Mouse (Mus musculus): ENCODE data around the gene Cpne1.

GRCm38 (mm10) chr2:156078421-156079182 lies 33.2 kb downstream of the Cpne1 start:
- TF ChIP-seq POLR2A (IDR thresholded peaks at IDR 0.05; ENCODE audit: low read depth, low read length) (no peak), CTCF (conservative IDR thresholded peaks at IDR 0.05 in 1 of 2, IDR thresholded peaks at IDR 0.05 in 1 of 2; ENCODE audit: low read depth in 2 of 2, low read length in 2 of 2) (no peak), USF1 (IDR thresholded peaks at IDR 0.05; ENCODE audit: low read depth, low read length) (no peak), MAX (IDR thresholded peaks at IDR 0.05; ENCODE audit: low read length) (no peak), SMC3 (IDR thresholded peaks at IDR 0.05; ENCODE audit: low read depth, low read length) (no peak), GABPA (IDR thresholded peaks at IDR 0.05; ENCODE audit: insufficient replicate concordance, low read depth, low read length) (no peak), CHD1 (IDR thresholded peaks at IDR 0.05; ENCODE audit: low read depth, low read length) (no peak), ZNF384 (IDR thresholded peaks at IDR 0.05; ENCODE audit: low read depth, low read length) (no peak), MAZ (IDR thresholded peaks at IDR 0.05; ENCODE audit: low read depth, low read length) (no peak), MEF2A (IDR thresholded peaks at IDR 0.05; ENCODE audit: borderline replicate concordance, low read depth, low read length) (no peak), EP300 (IDR thresholded peaks at IDR 0.05; ENCODE audit: low read length) (no peak), POLR2AphosphoS2 (IDR thresholded peaks at IDR 0.05; ENCODE audit: low read depth, low read length) (no peak), PAX5 (IDR thresholded peaks at IDR 0.05; ENCODE audit: low read length) (no peak), RCOR1 (conservative IDR thresholded peaks at IDR 0.05; ENCODE audit: low read depth, low read length) (no peak)

All from CH12.LX (cell line).